Mouse (Mus musculus) ES-E14 (cell line): Measurements from ENCODE around the gene Ptprg.

ENCODE experiments used
- CHD2 ChIP-seq: IDR thresholded peaks from 2 replicates; pipeline ENCODE4 v1.6.1; 2014; ENCODE audit warnings: mild to moderate bottlenecking, low read depth, low read length, inconsistent platforms
- HCFC1 ChIP-seq: IDR thresholded peaks from 2 replicates; pipeline ENCODE4 v1.6.1; 2012; ENCODE audit warnings: low read length, inconsistent platforms, borderline replicate concordance; ENCODE audit not compliant: insufficient read depth
- MAFK ChIP-seq: IDR thresholded peaks from 2 replicates; pipeline ENCODE4 v1.6.1; 2014; ENCODE audit warnings: mild to moderate bottlenecking, low read depth, low read length, inconsistent platforms; ENCODE audit not compliant: insufficient read depth
- ZC3H11A ChIP-seq: IDR thresholded peaks from 2 replicates; pipeline ENCODE4 v1.6.1; 2012; ENCODE audit warnings: low read depth, mild to moderate bottlenecking, inconsistent platforms, low read length, borderline replicate concordance
- ZNF384 ChIP-seq: IDR thresholded peaks from 2 replicates; pipeline ENCODE4 v1.6.1; 2012; ENCODE audit warnings: low read depth, low read length, inconsistent platforms

GRCm38 (mm10) chr14:11984086-11984485 is 430.8 kb downstream of the Ptprg start:
- TF ChIP-seq ZC3H11A (no peak), MAFK (no peak), CHD2 (no peak), HCFC1 (no peak), ZNF384 (no peak)
